Mouse (Mus musculus) limb, embryonic 10.5 days (tissue): ENCODE measurements at regions not wholly inside any gene's neighbourhood (a gene's known extent, or its start where the extent isn't known, plus 50 kb on each side); places are given as distances from the start of the nearest gene placed in this dataset.

Experiments
- DNase-seq: peaks from one replicate; pipeline ENCODE4 v3.0.0-alpha.2; 2017; ENCODE audit warnings: low spot score
- H3K27ac ChIP-seq: fragments of 300-500 bp; sonication (generic); 2 replicates; pipeline ENCODE4 v1.5.1; 2016; ENCODE audit warnings: mild to moderate bottlenecking
- H3K27me3 ChIP-seq: fragments of 300-500 bp; sonication (generic); 2 replicates; pipeline ENCODE4 v1.6.1; 2016; ENCODE audit warnings: low read depth, mild to moderate bottlenecking; ENCODE audit not compliant: poor library complexity, severe bottlenecking
- H3K36me3 ChIP-seq: fragments of 300-500 bp; sonication (generic); 2 replicates; pipeline ENCODE4 v1.6.1; 2016; ENCODE audit warnings: mild to moderate bottlenecking, moderate library complexity
- H3K4me1 ChIP-seq: fragments of 300-500 bp; sonication (generic); 2 replicates; pipeline ENCODE4 v1.6.1; 2016
- H3K4me3 ChIP-seq: fragments of 300-500 bp; sonication (generic); 2 replicates; pipeline ENCODE4 v1.5.1; 2016; ENCODE audit warnings: mild to moderate bottlenecking, moderate library complexity
- H3K9me3 ChIP-seq: fragments of 300-500 bp; sonication (generic); replicated peaks from 2 replicates; pipeline ENCODE4 v1.6.1; 2016; ENCODE audit warnings: mild to moderate bottlenecking
- WGBS: fragments of 180-500 bp; shearing (Covaris S2); methylation state at CpG from one replicate; pipeline ENCODE4 v1.1.7; 2016; 5-methylcytosine and 5-hydroxymethylcytosine counted together

DNA sequence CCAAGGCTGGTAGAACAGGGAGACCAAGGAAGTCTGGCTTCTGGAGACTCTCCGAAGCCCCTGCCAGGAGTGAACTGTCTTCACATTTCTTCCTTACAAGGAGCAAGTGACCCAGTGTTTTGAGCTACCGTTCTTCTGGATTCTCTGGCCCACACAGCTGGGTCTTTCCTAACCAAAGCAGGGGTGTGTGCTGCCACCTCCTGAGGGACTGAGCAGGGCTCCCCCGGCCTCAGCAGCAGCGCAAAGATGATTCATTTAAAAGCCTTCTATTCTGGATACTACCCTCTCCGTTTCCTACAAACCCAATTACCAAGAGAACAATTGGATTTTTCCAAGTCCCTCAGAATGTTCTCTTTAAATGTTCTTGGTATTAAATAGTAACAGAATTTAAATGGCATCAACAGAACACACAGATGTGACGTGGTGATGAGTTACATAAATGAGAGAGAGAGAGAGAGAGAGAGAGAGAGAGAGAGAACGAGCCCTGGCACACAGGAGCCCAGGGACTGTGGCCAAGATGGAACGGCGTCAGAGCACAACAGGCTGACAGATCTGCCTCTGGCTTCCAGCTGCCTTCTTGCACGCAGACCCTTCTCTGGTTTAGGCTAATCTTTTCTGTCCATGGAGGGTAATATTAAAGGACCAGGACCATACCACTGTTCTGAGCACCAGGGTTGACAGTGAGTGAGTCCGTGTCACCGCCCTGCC lies 191.6 kb downstream of the Agtpbp1 start:
- Histone ChIP-seq H3K9me3 (no peaks in the 10 kb centered on the region), H3K4me3 (no peak overlapping the region), H3K4me1 (no peaks in the 10 kb centered on the region; the same call in 1 of the 2 replicates), H3K27ac (no peak overlapping the region), H3K27me3 (no peaks in the 10 kb centered on the region), H3K36me3 (no peaks in the 10 kb centered on the region)
- no peak for DNase-seq
- WGBS: 86% methylated on average over 12 of the region's 12 CpGs

DNA sequence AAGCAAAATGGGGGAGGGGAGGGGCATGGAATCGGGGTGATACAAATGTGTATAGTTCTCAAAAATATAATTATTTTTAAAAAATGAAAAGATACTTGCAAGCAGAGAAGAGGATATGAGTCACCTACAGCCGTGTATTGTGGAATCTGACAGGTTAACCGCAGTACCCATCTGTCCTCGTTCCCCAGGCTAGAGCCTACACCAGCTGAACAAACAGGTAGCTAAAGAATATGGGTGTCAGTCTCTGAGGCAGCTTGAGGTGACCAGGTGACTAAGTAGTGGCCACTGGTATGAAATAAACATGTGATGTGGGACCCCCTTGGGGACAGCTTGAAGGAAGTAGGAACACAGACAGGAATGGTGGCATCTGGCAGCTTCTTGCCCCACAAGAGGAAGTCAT lies 192.2 kb downstream of the Agtpbp1 start:
- Histone ChIP-seq H3K4me1 (no peaks in the 10 kb centered on the region; the same call in 1 of the 2 replicates), H3K36me3 (no peaks in the 10 kb centered on the region), H3K27ac (no peak overlapping the region), H3K9me3 (no peaks in the 10 kb centered on the region), H3K4me3 (no peak overlapping the region), H3K27me3 (no peaks in the 10 kb centered on the region)
- WGBS: 90% methylated on average over 4 of the region's 4 CpGs
- DNase-seq: no peak

DNA sequence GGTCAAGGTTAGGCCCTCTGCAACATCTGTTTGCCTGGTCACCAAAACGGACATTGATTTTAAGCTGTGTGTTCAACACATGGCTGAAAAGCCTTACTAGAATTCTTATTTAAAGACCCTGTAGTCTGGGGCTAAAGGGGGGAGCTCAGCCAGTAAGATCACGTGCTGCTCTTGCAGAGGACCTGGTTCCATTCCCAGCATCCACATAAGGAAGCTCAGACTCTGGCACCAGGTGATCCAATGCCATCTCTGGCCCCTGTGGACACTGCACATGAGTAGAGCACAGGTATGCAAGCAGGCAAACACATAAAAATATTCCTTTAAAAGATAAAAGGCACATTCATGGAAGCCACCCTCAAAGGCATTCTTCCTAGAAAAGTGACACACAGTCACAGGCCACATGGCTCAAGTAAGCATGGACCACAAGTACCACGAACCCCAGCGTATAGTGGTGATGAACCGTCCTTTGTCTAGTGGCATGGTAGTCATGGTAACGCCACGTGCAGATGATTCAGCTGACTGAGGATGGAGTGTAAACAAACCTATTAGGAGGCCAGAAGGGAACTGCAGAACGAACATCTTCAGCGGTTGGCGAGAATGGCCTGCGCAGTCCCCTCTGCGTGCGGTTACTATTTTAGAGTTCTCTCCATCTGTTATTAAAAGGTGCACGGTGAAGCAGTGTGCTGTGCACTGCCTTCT lies 197.3 kb downstream of the Agtpbp1 start:
- no peaks in the 10 kb centered on the region for H3K36me3 ChIP-seq
- H3K4me3 ChIP-seq: no peak overlapping the region
- DNase-seq: no peak
- H3K27me3 ChIP-seq: no peaks in the 10 kb centered on the region
- H3K27ac ChIP-seq: no peak overlapping the region
- no peaks in the 10 kb centered on the region for H3K9me3 ChIP-seq
- peaks cover 7% of the 10 kb centered on the region for H3K4me1 ChIP-seq
- 91% methylated on average over 14 of the region's 14 CpGs for WGBS

DNA sequence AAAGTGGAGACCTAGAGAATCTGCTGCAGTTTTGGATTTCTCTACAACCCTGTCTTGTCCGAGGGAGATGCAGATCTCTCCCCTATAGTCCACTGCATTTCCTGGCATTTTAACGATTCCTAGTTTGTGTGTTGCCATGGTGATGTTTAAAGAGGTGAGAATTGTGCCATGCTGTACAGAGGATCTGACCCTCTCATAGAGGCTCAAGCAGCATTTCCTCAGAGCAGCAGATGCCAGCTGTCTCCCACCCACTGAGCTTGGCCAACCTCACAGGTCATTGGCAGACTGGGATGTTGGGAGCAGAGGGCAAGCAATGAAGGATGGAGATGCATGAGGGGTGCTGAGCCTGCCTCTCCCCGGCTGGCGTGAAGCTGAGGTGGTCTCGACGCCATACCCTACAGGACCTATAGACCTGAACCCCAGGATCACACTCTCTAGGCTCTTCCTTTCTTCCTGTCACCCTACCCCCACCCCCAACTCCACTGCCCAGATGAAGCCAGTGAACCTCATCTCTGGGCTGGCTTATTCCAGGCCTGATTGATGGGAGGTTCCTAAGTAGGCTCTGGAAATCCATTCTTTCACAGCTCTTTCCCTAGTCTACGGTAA lies 198.0 kb downstream of the Agtpbp1 start:
- Histone ChIP-seq H3K9me3 (no peaks in the 10 kb centered on the region), H3K36me3 (no peaks in the 10 kb centered on the region), H3K4me1 (peaks cover 7% of the 10 kb centered on the region), H3K27ac (no peak overlapping the region), H3K4me3 (no peak overlapping the region), H3K27me3 (no peaks in the 10 kb centered on the region)
- no peak for DNase-seq
- WGBS: 85% methylated on average over 7 of the region's 7 CpGs

DNA sequence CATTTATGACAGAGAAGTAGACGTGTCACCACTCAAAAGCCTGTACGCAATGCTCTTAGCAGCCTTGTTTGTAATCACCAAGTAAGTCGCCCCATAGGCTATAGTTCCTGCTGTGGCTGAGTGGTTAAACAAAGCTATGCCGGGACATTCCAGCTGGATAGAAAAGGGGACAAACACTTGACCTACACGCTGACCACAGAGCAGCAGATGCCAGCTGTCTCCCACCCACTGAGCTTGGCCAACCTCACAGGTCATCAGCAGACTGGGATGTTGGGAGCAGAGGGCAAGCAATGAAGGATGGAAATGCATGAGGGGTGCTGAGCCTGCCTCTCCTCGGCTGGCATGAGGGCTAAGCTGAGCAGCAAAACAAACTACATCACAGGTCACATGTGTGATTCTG lies 199.2 kb downstream of the Agtpbp1 start:
- no peaks in the 10 kb centered on the region for H3K27me3 ChIP-seq
- no peak overlapping the region for H3K27ac ChIP-seq
- 86% methylated on average over 6 of the region's 6 CpGs for WGBS
- H3K4me3 ChIP-seq: no peak overlapping the region
- no peaks in the 10 kb centered on the region for H3K36me3 ChIP-seq
- H3K4me1 ChIP-seq: peaks cover 7% of the 10 kb centered on the region
- DNase-seq: no peak
- no peaks in the 10 kb centered on the region for H3K9me3 ChIP-seq

DNA sequence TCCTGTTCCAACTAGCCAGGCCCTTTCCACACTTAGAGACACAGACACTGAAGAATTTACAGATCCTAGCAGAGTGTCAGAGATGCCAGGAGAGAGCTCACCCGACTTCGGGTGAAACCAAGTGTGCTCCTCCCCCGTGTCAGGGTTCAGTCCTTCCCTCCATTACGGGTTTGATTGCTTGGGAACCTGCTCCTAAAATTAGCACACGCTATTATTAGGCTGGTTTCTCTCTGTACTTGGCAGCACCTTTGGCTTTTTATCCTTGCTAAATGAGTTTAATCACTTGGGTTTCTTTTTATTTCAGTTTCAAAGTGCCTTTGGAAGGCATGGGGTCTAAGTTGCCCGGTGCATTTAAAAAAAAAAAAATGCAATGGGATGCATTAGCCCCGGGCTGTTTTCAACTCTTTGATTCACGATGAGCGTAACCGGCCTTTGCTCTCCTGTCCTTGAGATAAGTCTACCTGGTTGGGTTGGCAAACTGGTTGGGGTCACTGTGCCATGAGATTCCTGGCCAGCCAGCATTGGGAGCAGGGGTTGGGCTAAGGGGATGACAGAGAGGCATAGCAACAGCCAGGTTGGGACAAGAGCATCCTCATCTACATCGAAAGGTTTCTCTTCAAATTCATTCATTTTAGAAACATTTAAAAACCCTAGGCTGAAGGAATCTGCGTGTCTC lies 214.7 kb downstream of the Agtpbp1 start:
- Histone ChIP-seq H3K27ac (no peak overlapping the region), H3K36me3 (no peaks in the 10 kb centered on the region), H3K4me3 (no peak overlapping the region), H3K27me3 (no peaks in the 10 kb centered on the region), H3K4me1 (peaks cover 25% of the 10 kb centered on the region), H3K9me3 (no peaks in the 10 kb centered on the region)
- DNase-seq: no peak
- 89% methylated on average over 12 of the region's 12 CpGs for WGBS

DNA sequence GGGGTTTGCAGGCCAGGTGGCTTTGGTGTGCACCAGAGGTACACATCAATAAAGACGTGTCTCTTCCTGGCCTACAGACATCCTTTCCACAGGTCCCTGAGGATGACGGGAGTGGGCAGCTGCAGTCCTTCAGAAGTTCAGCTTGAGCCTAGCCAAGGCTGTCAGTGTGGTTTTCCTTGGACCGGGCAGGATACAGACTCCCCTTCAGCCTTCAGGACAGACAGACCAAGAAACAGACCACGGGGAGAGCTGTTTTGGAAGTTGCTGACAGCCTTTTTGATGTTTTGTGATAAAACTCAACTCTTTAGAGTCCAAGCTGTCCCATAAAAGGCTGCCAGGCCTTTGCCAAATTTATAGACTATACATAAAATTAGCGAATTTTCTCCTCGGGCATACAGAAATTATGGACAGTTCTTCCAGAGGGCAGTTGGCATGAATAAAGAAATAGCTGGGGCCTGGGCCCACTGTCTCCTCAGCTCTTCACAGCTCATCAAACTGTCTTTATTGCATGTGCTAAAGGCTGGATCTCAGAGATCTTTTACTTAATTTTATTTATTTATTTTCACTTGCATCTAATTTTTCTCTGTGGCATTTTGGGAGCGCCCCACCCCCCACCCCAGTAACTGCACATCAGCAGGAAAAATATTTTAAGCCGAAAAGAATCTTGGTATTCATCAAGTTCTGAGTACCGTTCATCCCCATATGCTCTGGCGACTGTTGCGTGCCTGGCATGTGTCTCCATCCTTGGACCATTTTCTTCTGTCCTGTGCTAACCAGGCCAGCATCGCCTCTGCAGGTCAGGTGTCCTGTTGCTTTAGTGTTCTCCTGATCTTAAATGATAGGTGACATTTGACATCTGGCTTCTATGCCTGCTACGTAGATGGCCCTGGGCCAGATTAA lies 216.2 kb downstream of the Agtpbp1 start:
- no peak for DNase-seq
- Histone ChIP-seq H3K27me3 (no peaks in the 10 kb centered on the region), H3K4me1 (peaks cover 25% of the 10 kb centered on the region), H3K36me3 (no peaks in the 10 kb centered on the region), H3K9me3 (no peaks in the 10 kb centered on the region), H3K27ac (no peak overlapping the region), H3K4me3 (no peak overlapping the region)
- WGBS: 60% methylated on average over 13 of the region's 13 CpGs

DNA sequence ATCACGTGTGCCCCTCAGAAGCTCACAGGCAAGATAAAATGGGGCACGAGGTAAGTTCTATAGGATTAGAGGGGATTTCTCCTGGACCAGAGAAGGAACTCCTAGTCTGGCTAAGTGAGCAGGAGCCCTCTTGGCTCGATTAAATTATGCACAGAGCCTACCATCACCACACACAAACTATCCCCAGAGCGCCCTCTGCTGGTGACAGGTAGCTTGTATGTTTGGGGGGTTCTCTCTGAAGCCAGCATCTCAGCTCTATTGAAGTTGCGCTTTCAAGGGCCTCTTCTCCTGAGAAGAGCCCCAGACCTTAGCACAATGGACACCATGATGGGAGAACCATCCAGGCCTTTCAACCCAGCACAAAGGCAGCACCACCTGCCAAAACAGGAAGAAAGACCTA lies 219.6 kb downstream of the Agtpbp1 start:
- H3K27me3 ChIP-seq: no peaks in the 10 kb centered on the region
- H3K36me3 ChIP-seq: no peaks in the 10 kb centered on the region
- DNase-seq: peak; percentile 86
- WGBS: 42% methylated on average over 5 of the region's 5 CpGs
- H3K27ac ChIP-seq: no peak overlapping the region
- no peak overlapping the region for H3K4me3 ChIP-seq
- no peaks in the 10 kb centered on the region for H3K9me3 ChIP-seq
- peaks cover 25% of the 10 kb centered on the region for H3K4me1 ChIP-seq

DNA sequence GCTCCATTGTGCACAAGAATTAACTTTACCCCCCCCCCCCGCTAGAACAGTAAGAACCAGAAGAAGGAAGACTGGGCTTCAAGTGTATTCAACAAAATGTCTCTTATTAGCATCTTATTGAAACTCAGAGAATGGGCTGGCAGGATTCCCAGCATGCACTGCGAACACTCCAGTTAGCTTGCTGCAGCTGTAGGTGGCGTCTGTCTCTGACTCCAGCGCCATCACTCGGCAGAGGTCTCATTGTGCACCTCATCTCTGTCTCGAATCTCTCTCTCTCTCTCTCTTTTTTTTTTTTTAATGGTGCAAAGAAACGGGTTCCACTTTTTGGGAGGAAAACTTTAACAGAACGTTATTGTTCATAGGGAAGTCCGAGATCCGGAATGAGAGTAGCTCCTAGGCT lies 221.6 kb downstream of the Agtpbp1 start:
- Histone ChIP-seq H3K36me3 (no peaks in the 10 kb centered on the region), H3K9me3 (no peaks in the 10 kb centered on the region)
- 83% methylated on average over 10 of the region's 10 CpGs for WGBS

DNA sequence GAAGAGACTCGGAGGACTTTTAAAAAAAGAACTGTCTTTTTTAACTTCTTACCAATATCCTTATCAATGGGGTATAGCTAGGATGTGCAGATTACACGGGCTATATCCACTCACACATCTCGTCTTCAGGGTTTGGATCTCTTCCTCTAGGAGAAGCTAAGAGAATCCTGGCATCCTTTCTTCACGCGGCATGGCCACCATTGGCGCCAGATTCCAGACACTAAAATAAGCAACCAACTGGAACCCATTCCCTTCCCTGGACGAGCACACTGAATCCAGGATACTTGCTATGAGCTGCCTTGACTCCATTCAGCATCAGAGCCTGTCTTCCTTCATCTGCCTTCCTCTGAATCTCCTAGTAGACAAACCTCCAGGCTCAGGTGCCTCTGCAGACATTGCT lies 223.7 kb downstream of the Agtpbp1 start:
- H3K4me1 ChIP-seq: peaks cover 12% of the 10 kb centered on the region
- H3K9me3 ChIP-seq: no peaks in the 10 kb centered on the region
- no peak overlapping the region for H3K27ac ChIP-seq
- 88% methylated on average over 7 of the region's 7 CpGs for WGBS
- DNase-seq: no peak
- no peaks in the 10 kb centered on the region for H3K36me3 ChIP-seq
- no peak overlapping the region for H3K4me3 ChIP-seq
- no peaks in the 10 kb centered on the region for H3K27me3 ChIP-seq

More for the DNA sequence above, 221.6 kb downstream of the Agtpbp1 start:
- Histone ChIP-seq H3K27ac (no peak overlapping the region), H3K4me3 (no peak overlapping the region), H3K4me1 (peaks cover 17% of the 10 kb centered on the region), H3K27me3 (no peaks in the 10 kb centered on the region)
- DNase-seq: no peak

DNA sequence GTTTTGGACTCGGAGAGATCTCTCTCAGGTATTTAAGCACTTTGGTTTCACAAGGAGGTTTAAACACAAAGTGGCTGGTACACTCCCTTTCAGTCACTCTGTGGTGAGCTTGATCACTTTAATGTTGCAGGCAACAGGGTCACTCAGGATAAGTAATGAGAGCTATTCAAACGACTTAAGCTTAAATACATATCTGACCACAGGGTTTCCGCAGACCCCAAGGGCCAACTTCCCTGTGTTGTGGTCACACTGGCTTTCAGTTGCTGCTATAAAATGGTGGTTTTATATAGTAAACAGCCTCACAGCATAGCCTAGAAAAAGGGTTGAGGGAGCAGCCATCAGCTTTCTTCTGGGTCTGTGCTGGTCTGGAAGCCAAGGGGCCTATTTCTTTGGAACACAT lies 225.0 kb downstream of the Agtpbp1 start:
- Histone ChIP-seq H3K9me3 (no peaks in the 10 kb centered on the region), H3K36me3 (no peaks in the 10 kb centered on the region), H3K4me1 (peaks cover 15% of the 10 kb centered on the region), H3K27me3 (no peaks in the 10 kb centered on the region), H3K27ac (no peak overlapping the region), H3K4me3 (no peak overlapping the region)
- 79% methylated on average over 3 of the region's 3 CpGs for WGBS
- no peak for DNase-seq

DNA sequence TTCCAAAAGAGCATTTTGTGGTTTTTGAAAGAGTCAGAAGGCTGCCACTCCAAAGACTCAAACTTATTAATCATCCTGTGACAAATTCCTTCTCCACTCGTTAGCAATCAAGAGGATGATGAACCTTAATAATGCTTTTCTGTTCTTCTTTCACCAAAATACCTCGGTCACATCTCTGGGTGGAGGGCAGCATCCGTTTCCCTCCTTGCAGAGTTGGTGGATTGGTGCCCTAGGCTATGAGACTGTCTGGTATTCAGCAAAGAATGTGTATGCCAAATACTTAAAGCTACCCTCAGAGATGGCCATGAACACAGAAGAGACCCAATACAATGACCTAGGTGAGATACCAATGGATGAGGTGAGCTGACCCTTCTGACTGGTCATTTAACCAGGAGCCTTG lies 226.6 kb downstream of the Agtpbp1 start:
- Histone ChIP-seq H3K36me3 (no peaks in the 10 kb centered on the region), H3K27ac (no peak overlapping the region), H3K27me3 (no peaks in the 10 kb centered on the region), H3K9me3 (no peaks in the 10 kb centered on the region), H3K4me1 (peaks cover 28% of the 10 kb centered on the region), H3K4me3 (no peak overlapping the region)
- no peak for DNase-seq
- WGBS: 82% methylated on average over 3 of the region's 3 CpGs
